Mouse (Mus musculus) forebrain, embryonic 16.5 days (tissue): Measurements from ENCODE around the gene Stambpl1. TPM values are rescaled to one million over a fixed set of nuclear protein-coding genes. Genes with fewer than 3 reads are reported as not detected.
A peak's percentile ranks its signal among the peaks of the same experiment; 100 is the strongest.

ENCODE experiments used
- ATAC-seq: fragments of 200-750 bp; cut with Nextera tagmentation; 2 replicates; pipeline ENCODE4 v1.8.0; 2017; ENCODE audit warnings: mild to moderate bottlenecking, moderate library complexity
- H3K27ac ChIP-seq: fragments of 300-500 bp; sonication (generic); 2 replicates; pipeline ENCODE4 v1.5.1; 2014; ENCODE audit warnings: low read length, control low read depth
- H3K27me3 ChIP-seq: fragments of 300-500 bp; sonication (generic); replicated peaks from 2 replicates; pipeline ENCODE4 v1.6.1; 2014; ENCODE audit warnings: low read length; ENCODE audit not compliant: control insufficient read depth, insufficient read depth
- H3K36me3 ChIP-seq: fragments of 300-500 bp; sonication (generic); 2 replicates; pipeline ENCODE4 v1.6.1; 2014; ENCODE audit not compliant: control insufficient read depth, insufficient read depth
- H3K4me1 ChIP-seq: fragments of 300-500 bp; sonication (generic); replicated peaks from 2 replicates; pipeline ENCODE4 v1.6.1; 2014; ENCODE audit warnings: low read length; ENCODE audit not compliant: control insufficient read depth, insufficient read depth
- H3K4me2 ChIP-seq: fragments of 300-500 bp; sonication (generic); 2 replicates; pipeline ENCODE4 v1.6.1; 2014; ENCODE audit warnings: mild to moderate bottlenecking, low read length, control low read depth
- H3K4me3 ChIP-seq: fragments of 300-500 bp; sonication (generic); replicated peaks from 2 replicates; pipeline ENCODE4 v1.5.1; 2014; ENCODE audit warnings: mild to moderate bottlenecking, low read length, control low read depth
- H3K9ac ChIP-seq: fragments of 300-500 bp; sonication (generic); replicated peaks from 2 replicates; pipeline ENCODE4 v1.6.1; 2014; ENCODE audit warnings: low read depth, low read length, control low read depth
- H3K9me3 ChIP-seq: fragments of 300-500 bp; sonication (generic); 2 replicates; pipeline ENCODE4 v1.6.1; 2016; ENCODE audit warnings: low read length; ENCODE audit not compliant: control insufficient read depth
- WGBS: fragments of 180-500 bp; shearing (Covaris S2); extraction: QIAGEN DNeasy Blood & Tissue Kit; methylation state at CpG from one replicate; pipeline ENCODE4 v1.1.7; 2014; 5-methylcytosine and 5-hydroxymethylcytosine counted together
- polyA plus RNA-seq: library from polyadenylated mRNA; unstranded; fragments of >200 nt; fragmentation: Nextera tagmentation; extraction: Ambion mirVana; gene quantifications from 2 replicates; pipeline ENCODE4 v1.2.1, GENCODE M21; 2015

The Stambpl1 gene
- polyA plus RNA-seq, 1 experiment from 2014 or later = 11.7 TPM

GRCm38 (mm10) chr19:34220732-34221380 is 28.8 kb downstream of the Stambpl1 start:
- Histone ChIP-seq H3K36me3 (no peaks in the 10 kb centered on the region), H3K27me3 (no peaks in the 10 kb centered on the region), H3K4me1 (peaks cover 4% of the 10 kb centered on the region; the same call in 1 of the 2 replicates), H3K4me3 (no peak overlapping the region), H3K9ac (no peak overlapping the region), H3K9me3 (no peaks in the 10 kb centered on the region), H3K27ac (no peak overlapping the region), H3K4me2 (no peak overlapping the region)
- 72% methylated on average over 3 of the region's 3 CpGs for WGBS
- no peak for ATAC-seq

DNA sequence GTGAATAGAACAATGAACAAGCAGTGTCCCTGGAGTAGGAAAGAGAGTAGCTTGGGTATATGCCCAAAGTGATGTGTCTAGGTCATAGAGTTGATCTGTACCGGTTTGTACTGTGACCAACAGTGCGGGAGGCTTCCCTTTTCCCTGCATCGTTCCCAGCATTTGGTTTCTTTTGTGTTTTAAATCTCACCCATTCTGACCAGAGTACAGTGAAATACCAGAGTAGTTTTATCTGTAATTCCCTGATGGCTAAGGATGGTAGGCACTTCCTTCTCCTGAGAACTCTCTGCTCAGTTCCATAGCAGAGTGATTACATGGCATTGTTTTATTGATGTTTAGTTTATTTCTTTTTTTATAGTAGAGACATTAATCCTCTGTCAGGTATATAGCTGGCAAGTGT is 30.8 kb downstream of the Stambpl1 start:
- Histone ChIP-seq H3K27me3 (no peaks in the 10 kb centered on the region), H3K4me1 (no peaks in the 10 kb centered on the region), H3K9ac (no peak overlapping the region), H3K27ac (no peak overlapping the region), H3K36me3 (no peaks in the 10 kb centered on the region), H3K9me3 (no peaks in the 10 kb centered on the region), H3K4me2 (no peak overlapping the region), H3K4me3 (no peak overlapping the region)
- 89% methylated on average over 3 of the region's 3 CpGs for WGBS
- ATAC-seq = no peak

DNA sequence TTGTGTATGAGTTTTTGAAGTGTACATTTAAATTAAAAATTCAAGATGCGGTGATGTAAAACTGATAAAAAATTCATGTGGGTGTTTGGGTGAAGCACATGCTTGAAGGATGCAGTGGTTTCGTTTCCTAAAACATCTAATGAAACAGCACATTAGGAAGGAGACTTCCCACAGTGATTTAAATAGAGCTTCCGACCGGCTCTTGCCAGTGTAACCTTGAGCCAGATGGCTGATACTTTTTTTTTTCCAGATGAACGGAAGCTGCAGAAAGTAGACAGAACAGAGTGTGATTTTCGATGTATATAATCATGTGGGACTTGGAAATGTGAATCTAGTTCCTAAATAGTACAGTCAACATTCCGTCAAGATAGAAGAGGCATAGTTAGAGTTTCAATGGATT is 39.6 kb downstream of the Stambpl1 start:
- H3K9ac ChIP-seq = no peak overlapping the region
- no peak for ATAC-seq
- H3K9me3 ChIP-seq = no peaks in the 10 kb centered on the region
- 61% methylated on average over 7 of the region's 7 CpGs for WGBS
- H3K36me3 ChIP-seq = no peaks in the 10 kb centered on the region
- no peak overlapping the region for H3K4me3 ChIP-seq
- no peak overlapping the region for H3K27ac ChIP-seq
- no peaks in the 10 kb centered on the region for H3K4me1 ChIP-seq
- no peaks in the 10 kb centered on the region for H3K27me3 ChIP-seq
- H3K4me2 ChIP-seq = no peak overlapping the region

GRCm38 (mm10) chr19:34232326-34232725 is 40.3 kb downstream of the Stambpl1 start:
- Histone ChIP-seq H3K9ac (no peak overlapping the region), H3K9me3 (no peaks in the 10 kb centered on the region), H3K27me3 (no peaks in the 10 kb centered on the region), H3K4me3 (no peak overlapping the region), H3K27ac (no peak overlapping the region), H3K36me3 (no peaks in the 10 kb centered on the region), H3K4me1 (no peaks in the 10 kb centered on the region), H3K4me2 (no peak overlapping the region)
- 46% methylated on average over 5 of the region's 5 CpGs for WGBS
- no peak for ATAC-seq

DNA sequence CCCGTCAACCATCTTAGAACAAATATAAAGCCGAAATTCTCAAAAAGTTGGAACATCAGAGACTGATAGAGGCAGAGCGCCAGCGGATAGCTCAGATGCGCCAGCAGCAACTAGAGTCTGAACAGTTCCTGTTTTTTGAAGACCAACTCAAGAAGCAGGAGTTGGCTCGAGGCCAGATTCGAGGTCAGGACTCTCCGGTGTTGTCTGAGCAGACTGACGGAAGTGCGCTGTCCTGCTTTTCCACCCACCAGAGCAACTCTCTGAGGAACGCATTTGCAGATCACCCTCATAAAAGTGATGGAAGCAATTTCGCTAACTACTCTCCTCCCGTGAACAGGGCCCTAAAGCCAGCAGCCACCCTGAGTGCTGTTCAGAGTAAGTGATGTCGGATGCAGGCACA is 41.9 kb downstream of the Stambpl1 start:
- ATAC-seq = no peak
- Histone ChIP-seq H3K27ac (no peak overlapping the region), H3K9me3 (no peaks in the 10 kb centered on the region), H3K9ac (no peak overlapping the region), H3K27me3 (no peaks in the 10 kb centered on the region), H3K36me3 (no peaks in the 10 kb centered on the region), H3K4me3 (no peak overlapping the region), H3K4me2 (no peak overlapping the region), H3K4me1 (no peaks in the 10 kb centered on the region)
- WGBS = 88% methylated on average over 14 of the region's 14 CpGs

DNA sequence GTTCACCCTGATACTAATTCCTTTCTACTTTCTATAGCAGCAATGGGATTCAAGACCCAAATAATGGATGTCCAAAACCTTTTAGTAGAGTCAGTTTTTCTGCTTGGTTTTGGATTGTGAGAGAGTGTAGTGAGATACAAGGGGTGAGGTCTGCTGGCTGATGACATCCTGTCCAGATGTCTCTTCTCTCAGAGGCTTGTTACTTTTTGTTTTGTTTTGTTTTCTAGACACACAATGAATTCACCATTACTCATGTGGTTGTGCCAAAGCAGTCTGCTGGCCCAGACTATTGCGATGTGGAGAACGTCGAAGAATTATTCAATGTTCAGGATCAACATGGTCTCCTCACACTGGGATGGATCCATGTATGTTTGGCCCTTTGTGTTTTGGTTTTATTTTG is 44.0 kb downstream of the Stambpl1 start:
- no peaks in the 10 kb centered on the region for H3K36me3 ChIP-seq
- H3K27me3 ChIP-seq = no peaks in the 10 kb centered on the region
- H3K9me3 ChIP-seq = no peaks in the 10 kb centered on the region
- no peaks in the 10 kb centered on the region for H3K4me1 ChIP-seq
- H3K27ac ChIP-seq = no peak overlapping the region
- no peak overlapping the region for H3K4me3 ChIP-seq
- no peak for ATAC-seq
- H3K9ac ChIP-seq = no peak overlapping the region
- WGBS = 95% methylated on average over 3 of the region's 3 CpGs
- no peak overlapping the region for H3K4me2 ChIP-seq

GRCm38 (mm10) chr19:34237746-34238145 is 45.7 kb downstream of the Stambpl1 start:
- H3K36me3 ChIP-seq = no peaks in the 10 kb centered on the region

DNA sequence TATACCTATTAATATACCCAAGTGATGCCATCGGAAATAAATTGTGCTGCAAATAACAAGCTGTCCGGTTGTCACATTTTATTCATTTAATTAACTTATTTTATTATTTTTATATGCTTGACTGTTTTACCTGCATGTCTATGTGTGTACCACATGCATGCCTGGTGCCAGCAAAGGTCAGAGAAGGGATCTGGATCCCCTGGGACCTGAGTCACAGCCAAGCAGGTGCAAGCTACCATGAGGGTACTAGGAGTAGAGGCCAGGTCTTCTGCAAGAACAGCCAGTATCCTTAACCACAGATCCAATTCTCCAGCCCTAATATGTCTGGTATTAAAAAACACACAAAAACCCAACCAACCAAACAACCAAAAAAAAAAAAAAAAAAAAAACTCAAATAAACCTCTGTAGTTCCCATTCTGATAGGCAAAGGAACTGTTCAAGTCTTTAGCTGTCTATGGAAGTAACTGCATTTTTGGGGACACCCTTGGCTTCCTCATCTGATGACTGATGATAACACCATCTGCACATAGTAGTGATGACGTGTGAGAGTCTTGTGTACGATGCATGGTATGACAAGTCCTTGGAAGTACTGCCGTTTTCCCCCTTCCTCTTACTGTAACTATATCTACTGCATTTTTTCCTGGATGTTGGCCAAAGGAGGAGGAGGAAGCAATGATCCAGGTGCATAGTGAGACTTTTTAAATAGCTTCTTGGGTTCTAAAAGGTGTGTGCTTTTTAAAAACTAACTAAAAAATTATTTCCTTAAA is 48.4 kb downstream of the Stambpl1 start:
- H3K4me2 ChIP-seq = no peak overlapping the region
- H3K4me1 ChIP-seq = no peaks in the 10 kb centered on the region
- H3K27me3 ChIP-seq = no peaks in the 10 kb centered on the region
- no peak overlapping the region for H3K9ac ChIP-seq
- WGBS = 87% methylated on average over 5 of the region's 5 CpGs
- no peak for ATAC-seq
- H3K9me3 ChIP-seq = no peaks in the 10 kb centered on the region
- H3K27ac ChIP-seq = no peak overlapping the region
- H3K4me3 ChIP-seq = no peak overlapping the region
- H3K36me3 ChIP-seq = no peaks in the 10 kb centered on the region

More at GRCm38 (mm10) chr19:34237746-34238145, 45.7 kb downstream of the Stambpl1 start:
- Histone ChIP-seq H3K27me3 (no peaks in the 10 kb centered on the region), H3K4me3 (no peak overlapping the region), H3K9me3 (no peaks in the 10 kb centered on the region), H3K4me2 (no peak overlapping the region), H3K9ac (no peak overlapping the region), H3K4me1 (no peaks in the 10 kb centered on the region), H3K27ac (no peak overlapping the region)
- 78% methylated on average over 2 of the region's 2 CpGs for WGBS
- ATAC-seq = no peak

DNA sequence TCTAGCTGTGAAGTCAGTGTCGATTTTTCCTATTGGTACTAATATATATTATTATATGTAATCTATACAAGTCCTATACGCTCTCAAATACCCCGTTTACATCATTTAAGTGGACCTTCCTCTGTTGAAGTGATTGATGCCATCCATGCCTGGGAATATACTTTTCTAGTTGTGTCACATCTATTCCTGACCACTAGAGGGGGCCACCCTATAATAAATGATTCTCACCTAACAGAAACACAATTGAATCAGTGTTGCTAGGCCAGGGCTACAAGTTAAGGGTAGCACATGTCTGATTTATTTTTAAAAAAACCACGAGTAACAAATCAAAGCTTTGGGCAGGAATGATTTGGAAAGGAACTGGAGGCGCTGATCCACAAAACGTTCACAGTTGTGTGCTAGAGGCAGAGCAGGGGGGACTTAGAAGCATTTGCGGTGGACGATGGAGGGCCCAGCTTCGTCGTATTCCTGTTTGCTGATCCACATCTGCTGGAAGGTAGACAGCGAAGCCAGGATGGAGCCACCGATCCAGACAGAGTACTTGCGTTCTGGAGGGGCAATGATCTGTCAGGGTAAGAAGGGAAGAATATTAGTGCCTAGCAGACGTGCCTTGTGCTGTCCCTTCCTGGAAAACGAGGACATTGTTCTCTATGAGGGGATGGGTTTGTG is 49.4 kb downstream of the Stambpl1 start:
- no peak overlapping the region for H3K9ac ChIP-seq
- no peak overlapping the region for H3K4me3 ChIP-seq
- no peak overlapping the region for H3K27ac ChIP-seq
- 67% methylated on average over 15 of the region's 15 CpGs for WGBS
- peak; percentile 21; the same call in 1 of the 2 replicates for ATAC-seq
- H3K4me1 ChIP-seq = no peaks in the 10 kb centered on the region
- no peak overlapping the region for H3K4me2 ChIP-seq
- H3K9me3 ChIP-seq = no peaks in the 10 kb centered on the region
- H3K36me3 ChIP-seq = no peaks in the 10 kb centered on the region
- H3K27me3 ChIP-seq = no peaks in the 10 kb centered on the region
